Mouse (Mus musculus): Measurements from ENCODE around the gene Soat1. TPM values are rescaled to one million over a fixed set of nuclear protein-coding genes. Genes with fewer than 3 reads are reported as not detected.

Soat1 gene
- polyA plus RNA-seq, 1 experiment from 2014 or later, result 11.7 TPM

GRCm38 (mm10) chr1:156470557-156470956 lies 3.6 kb downstream of the Soat1 start:
- Histone ChIP-seq H3K9ac (no peak overlapping the region), H3K27me3 (ENCODE audit: control insufficient read depth, insufficient read depth, low read length) (no peaks in the 10 kb centered on the region), H3K9me3 (ENCODE audit: control insufficient read depth, low read length) (peaks cover 20% of the 10 kb centered on the region; the same call in 1 of the 2 replicates), H3K4me3 (replicated peaks; ENCODE audit: low read length) (no peak overlapping the region), H3K36me3 (replicated peaks; ENCODE audit: control insufficient read depth, insufficient read depth) (no peaks in the 10 kb centered on the region; the same call in 1 of the 2 replicates), H3K4me1 (replicated peaks; ENCODE audit: control insufficient read depth, insufficient read depth, low read length) (peaks cover 9% of the 10 kb centered on the region), H3K27ac (no peak overlapping the region), H3K4me2 (replicated peaks) (no peak overlapping the region)
- DNase-seq (ENCODE audit: low spot score) (no peak), ATAC-seq (ENCODE audit: low FRiP score) (no peak)
- 72% methylated on average over 7 of the region's 7 CpGs for WGBS

GRCm38 (mm10) chr1:156468576-156468975 lies 5.6 kb downstream of the Soat1 start:
- peaks cover 9% of the 10 kb centered on the region for H3K4me1 ChIP-seq (replicated peaks; ENCODE audit: control insufficient read depth, insufficient read depth, low read length)
- H3K9me3 ChIP-seq (ENCODE audit: control insufficient read depth, low read length), result peaks cover 20% of the 10 kb centered on the region; the same call in 1 of the 2 replicates
- no peaks in the 10 kb centered on the region; the same call in 1 of the 2 replicates for H3K36me3 ChIP-seq (replicated peaks; ENCODE audit: control insufficient read depth, insufficient read depth)
- no peak overlapping the region for H3K9ac ChIP-seq
- ATAC-seq (ENCODE audit: low FRiP score), result no peak
- WGBS, result 90% methylated on average over 3 of the region's 3 CpGs
- H3K27me3 ChIP-seq (ENCODE audit: control insufficient read depth, insufficient read depth, low read length), result no peaks in the 10 kb centered on the region
- no peak overlapping the region for H3K4me2 ChIP-seq (replicated peaks)
- no peak overlapping the region for H3K27ac ChIP-seq
- no peak for DNase-seq (ENCODE audit: low spot score)
- no peak overlapping the region for H3K4me3 ChIP-seq (replicated peaks; ENCODE audit: low read length)

GRCm38 (mm10) chr1:156467655-156468255 lies 6.4 kb downstream of the Soat1 start:
- no peak for DNase-seq (ENCODE audit: low spot score)
- no peak for ATAC-seq (ENCODE audit: low FRiP score)
- Histone ChIP-seq H3K27me3 (ENCODE audit: control insufficient read depth, insufficient read depth, low read length) (no peaks in the 10 kb centered on the region), H3K9ac (no peak overlapping the region), H3K4me3 (replicated peaks; ENCODE audit: low read length) (no peak overlapping the region), H3K36me3 (replicated peaks; ENCODE audit: control insufficient read depth, insufficient read depth) (no peaks in the 10 kb centered on the region; the same call in 1 of the 2 replicates), H3K27ac (no peak overlapping the region), H3K4me2 (replicated peaks) (no peak overlapping the region), H3K9me3 (ENCODE audit: control insufficient read depth, low read length) (peaks cover 20% of the 10 kb centered on the region; the same call in 1 of the 2 replicates), H3K4me1 (replicated peaks; ENCODE audit: control insufficient read depth, insufficient read depth, low read length) (peaks cover 3% of the 10 kb centered on the region; the same call in 1 of the 2 replicates)
- WGBS, result 88% methylated on average over 12 of the region's 12 CpGs

GRCm38 (mm10) chr1:156464963-156465362 lies 9.2 kb downstream of the Soat1 start:
- no peak overlapping the region for H3K27ac ChIP-seq
- no peak overlapping the region for H3K4me2 ChIP-seq (replicated peaks)
- H3K4me3 ChIP-seq (replicated peaks; ENCODE audit: low read length), result no peak overlapping the region
- no peaks in the 10 kb centered on the region for H3K4me1 ChIP-seq (replicated peaks; ENCODE audit: control insufficient read depth, insufficient read depth, low read length)
- ATAC-seq (ENCODE audit: low FRiP score), result no peak
- no peaks in the 10 kb centered on the region; the same call in 1 of the 2 replicates for H3K36me3 ChIP-seq (replicated peaks; ENCODE audit: control insufficient read depth, insufficient read depth)
- no peak for DNase-seq (ENCODE audit: low spot score)
- WGBS, result 92% methylated on average over 9 of the region's 9 CpGs
- H3K9me3 ChIP-seq (ENCODE audit: control insufficient read depth, low read length), result peaks cover 19% of the 10 kb centered on the region; the same call in 1 of the 2 replicates
- H3K9ac ChIP-seq, result no peak overlapping the region
- no peaks in the 10 kb centered on the region for H3K27me3 ChIP-seq (ENCODE audit: control insufficient read depth, insufficient read depth, low read length)

GRCm38 (mm10) chr1:156463981-156464853 lies 9.9 kb downstream of the Soat1 start:
- Histone ChIP-seq H3K27me3 (ENCODE audit: control insufficient read depth, insufficient read depth, low read length) (no peaks in the 10 kb centered on the region), H3K27ac (no peak overlapping the region), H3K4me1 (replicated peaks; ENCODE audit: control insufficient read depth, insufficient read depth, low read length) (no peaks in the 10 kb centered on the region), H3K4me2 (replicated peaks) (no peak overlapping the region), H3K4me3 (replicated peaks; ENCODE audit: low read length) (no peak overlapping the region), H3K9me3 (ENCODE audit: control insufficient read depth, low read length) (peaks cover 11% of the 10 kb centered on the region; the same call in 1 of the 2 replicates), H3K9ac (no peak overlapping the region), H3K36me3 (replicated peaks; ENCODE audit: control insufficient read depth, insufficient read depth) (no peaks in the 10 kb centered on the region; the same call in 1 of the 2 replicates)
- ATAC-seq (ENCODE audit: low FRiP score), result no peak
- DNase-seq (ENCODE audit: low spot score), result no peak
- WGBS, result 91% methylated on average over 8 of the region's 8 CpGs

GRCm38 (mm10) chr1:156462273-156462991 lies 11.7 kb downstream of the Soat1 start:
- DNase-seq (ENCODE audit: low spot score) (no peak), ATAC-seq (ENCODE audit: low FRiP score) (no peak)
- WGBS, result 91% methylated on average over 12 of the region's 12 CpGs
- H3K27me3 ChIP-seq (ENCODE audit: control insufficient read depth, insufficient read depth, low read length), result no peaks in the 10 kb centered on the region
- no peak overlapping the region for H3K4me3 ChIP-seq (replicated peaks; ENCODE audit: low read length)
- no peak overlapping the region for H3K4me2 ChIP-seq (replicated peaks)
- 0 out of 2 replicates have a peak, but pooled peaks cover 6% of the 10 kb centered on the region for H3K9me3 ChIP-seq (ENCODE audit: control insufficient read depth, low read length)
- no peaks in the 10 kb centered on the region for H3K4me1 ChIP-seq (replicated peaks; ENCODE audit: control insufficient read depth, insufficient read depth, low read length)
- H3K27ac ChIP-seq, result no peak overlapping the region
- no peak overlapping the region for H3K9ac ChIP-seq
- no peaks in the 10 kb centered on the region; the same call in 1 of the 2 replicates for H3K36me3 ChIP-seq (replicated peaks; ENCODE audit: control insufficient read depth, insufficient read depth)

GRCm38 (mm10) chr1:156461036-156461435 lies 13.1 kb downstream of the Soat1 start:
- no peaks in the 10 kb centered on the region; the same call in 1 of the 2 replicates for H3K36me3 ChIP-seq (replicated peaks; ENCODE audit: control insufficient read depth, insufficient read depth)
- H3K9ac ChIP-seq, result no peak overlapping the region
- no peaks in the 10 kb centered on the region for H3K4me1 ChIP-seq (replicated peaks; ENCODE audit: control insufficient read depth, insufficient read depth, low read length)
- DNase-seq (ENCODE audit: low spot score) (no peak), ATAC-seq (ENCODE audit: low FRiP score) (no peak)
- no peaks in the 10 kb centered on the region for H3K27me3 ChIP-seq (ENCODE audit: control insufficient read depth, insufficient read depth, low read length)
- H3K4me3 ChIP-seq (replicated peaks; ENCODE audit: low read length), result no peak overlapping the region
- 0 out of 2 replicates have a peak, but pooled peaks cover 2% of the 10 kb centered on the region for H3K9me3 ChIP-seq (ENCODE audit: control insufficient read depth, low read length)
- 89% methylated on average over 6 of the region's 6 CpGs for WGBS
- no peak overlapping the region for H3K27ac ChIP-seq
- H3K4me2 ChIP-seq (replicated peaks), result no peak overlapping the region

GRCm38 (mm10) chr1:156460216-156460615 lies 13.9 kb downstream of the Soat1 start:
- no peak overlapping the region for H3K9ac ChIP-seq
- H3K27me3 ChIP-seq (ENCODE audit: control insufficient read depth, insufficient read depth, low read length), result no peaks in the 10 kb centered on the region
- H3K4me2 ChIP-seq (replicated peaks), result no peak overlapping the region
- ATAC-seq (ENCODE audit: low FRiP score) (no peak), DNase-seq (ENCODE audit: low spot score) (no peak)
- H3K36me3 ChIP-seq (replicated peaks; ENCODE audit: control insufficient read depth, insufficient read depth), result no peaks in the 10 kb centered on the region
- no peaks in the 10 kb centered on the region for H3K9me3 ChIP-seq (ENCODE audit: control insufficient read depth, low read length)
- no peak overlapping the region for H3K4me3 ChIP-seq (replicated peaks; ENCODE audit: low read length)
- H3K27ac ChIP-seq, result no peak overlapping the region
- no peaks in the 10 kb centered on the region for H3K4me1 ChIP-seq (replicated peaks; ENCODE audit: control insufficient read depth, insufficient read depth, low read length)
- 96% methylated on average over 4 of the region's 4 CpGs for WGBS

- no peak overlapping the region for H3K9ac ChIP-seq
- no peak overlapping the region for H3K4me3 ChIP-seq (replicated peaks; ENCODE audit: low read length)
- no peak for DNase-seq (ENCODE audit: low spot score)
- H3K9me3 ChIP-seq (ENCODE audit: control insufficient read depth, low read length), result no peaks in the 10 kb centered on the region
- H3K36me3 ChIP-seq (replicated peaks; ENCODE audit: control insufficient read depth, insufficient read depth), result no peaks in the 10 kb centered on the region
- no peak overlapping the region for H3K4me2 ChIP-seq (replicated peaks)
- H3K4me1 ChIP-seq (replicated peaks; ENCODE audit: control insufficient read depth, insufficient read depth, low read length), result no peaks in the 10 kb centered on the region
- ATAC-seq (ENCODE audit: low FRiP score), result no peak
- H3K27ac ChIP-seq, result no peak overlapping the region
- H3K27me3 ChIP-seq (ENCODE audit: control insufficient read depth, insufficient read depth, low read length), result no peaks in the 10 kb centered on the region
- 86% methylated on average over 3 of the region's 3 CpGs for WGBS
These were observed 14.4 kb downstream of the Soat1 start for GRCm38 (mm10) chr1:156459690-156460089.
